Mouse (Mus musculus): ENCODE data around the gene Tigit.

DNA sequence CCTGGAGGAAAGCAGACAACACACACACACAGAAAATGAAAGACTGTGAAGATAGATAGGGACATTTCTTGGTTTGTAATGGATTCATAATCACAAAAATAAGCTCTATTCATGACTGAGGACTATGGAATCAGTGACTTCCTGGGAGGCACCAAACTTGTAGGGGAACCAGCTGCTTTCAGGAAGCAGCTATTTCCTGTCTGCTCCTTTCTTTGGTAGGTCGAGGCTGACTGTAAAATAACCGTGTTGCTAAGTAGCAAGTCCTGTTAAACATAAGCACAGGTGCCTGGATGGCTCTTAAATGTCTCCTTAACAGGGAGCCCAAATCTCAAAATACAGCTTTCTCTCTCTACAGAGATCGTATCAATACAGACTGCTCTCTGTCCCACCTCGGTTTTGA lies 39.1 kb downstream of the Tigit start:
- TF ChIP-seq CTCF (IDR thresholded peaks at IDR 0.05; ENCODE audit: low read depth) (no peak), EP300 (IDR thresholded peaks at IDR 0.05; ENCODE audit: low read depth) (no peak)

Data from liver, embryonic 14.5 days (tissue).